ENCODE assay signal across 10 mouse cellular contexts in the genomic region with DNA sequence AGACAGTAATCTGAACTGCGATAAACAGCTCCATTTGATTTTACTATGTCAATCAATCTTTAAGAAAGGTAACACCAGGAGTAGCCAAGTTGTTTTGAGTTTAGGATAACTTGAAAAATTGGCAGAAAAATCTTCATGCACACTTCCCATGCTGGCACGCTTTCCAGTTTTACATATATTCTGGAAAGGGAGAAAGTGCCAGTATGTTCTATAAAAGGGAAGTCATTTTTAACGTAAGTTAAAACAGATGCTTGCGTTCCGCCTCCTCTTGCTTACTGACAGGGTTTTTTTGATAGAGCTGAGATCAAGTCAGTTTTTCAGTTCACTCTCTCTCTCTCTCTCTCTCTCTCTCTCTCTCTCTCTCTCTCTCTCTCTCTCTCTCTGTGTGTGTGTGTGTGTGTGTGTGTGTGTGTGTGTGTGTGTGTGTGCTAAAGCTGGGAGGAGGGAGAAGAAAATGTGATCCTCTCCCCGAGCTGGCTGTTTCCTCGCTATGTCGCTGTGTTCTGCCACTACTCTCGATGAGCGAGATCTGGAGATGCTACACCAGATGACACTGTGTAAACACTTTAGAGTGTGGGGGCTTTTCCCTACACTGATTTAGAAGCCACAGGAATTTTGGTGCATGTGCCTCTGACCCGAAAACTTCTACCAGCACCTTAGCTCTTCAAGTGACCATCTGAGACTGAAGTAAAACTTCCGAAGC.
DNase-seq lines count a peak whose midpoint lies in the region; ATAC-seq and TF ChIP-seq lines count a peak whose summit lies in the region.
"Had no signal": no experiment of that assay in that cellular context is flagged by ENCODE, and none has a peak within 500 bp of the region (broad histone marks: within the 10 kb centered on the region; RNA-seq: fewer than 3 reads in every experiment).

No protein-coding gene starts in this region.

- H3K9ac ChIP-seq in intestine, embryonic 14.5 days (ENCODE audit: low read length) = no peak overlapping the region
- no peak overlapping the region for H3K9ac ChIP-seq in intestine, postnatal 0 days (ENCODE audit: low read depth, low read length)
- 0 out of 2 replicates have a peak overlapping the region, but pooled peaks have one; percentile 30 for H3K9ac ChIP-seq in embryonic facial prominence, embryonic 14.5 days (ENCODE audit: low read depth, low read length)
- H3K9ac ChIP-seq: liver, postnatal 0 days had no signal

- DNase-seq in intestine, embryonic 14.5 days (ENCODE audit: low spot score) = no peak
- peak; percentile 49 for DNase-seq in brain, embryonic 14.5 days (ENCODE audit: low read depth)
- DNase-seq in embryonic facial prominence, embryonic 14.5 days (ENCODE audit: low spot score) = peak; percentile 88
- peak; percentile 19 for DNase-seq in right cerebral cortex, adult 18-20 months
- DNase-seq in neural tube, embryonic 10.5 days (ENCODE audit: extremely low spot score, low spot score) = no peak
- DNase-seq: adrenal gland, postnatal 14 days; liver, postnatal 0 days had no signal

- WGBS in intestine, embryonic 14.5 days = 28% methylated on average over 12 of the region's 12 CpGs
- 44% methylated on average over 12 of the region's 12 CpGs for WGBS in intestine, postnatal 0 days
- 25% methylated on average over 12 of the region's 12 CpGs for WGBS in embryonic facial prominence, embryonic 14.5 days

- H3K4me3 ChIP-seq in intestine, embryonic 14.5 days (ENCODE audit: low read depth, low read length) = no peak overlapping the region
- H3K4me3 ChIP-seq in intestine, postnatal 0 days (ENCODE audit: low read depth, low read length) = no peak overlapping the region
- H3K4me3 ChIP-seq in embryonic facial prominence, embryonic 14.5 days (ENCODE audit: low read depth, low read length) = peak overlapping the region; percentile 26

- H3K27ac ChIP-seq in intestine, embryonic 14.5 days (ENCODE audit: low read depth) = no peak overlapping the region
- no peak overlapping the region for H3K27ac ChIP-seq in intestine, postnatal 0 days (ENCODE audit: low read depth, low read length)
- peak overlapping the region; percentile 68 for H3K27ac ChIP-seq in embryonic facial prominence, embryonic 14.5 days (replicated peaks; ENCODE audit: low read depth, low read length)

- no peaks in the 10 kb centered on the region for H3K27me3 ChIP-seq in intestine, embryonic 14.5 days (replicated peaks; ENCODE audit: control insufficient read depth, insufficient read depth, low read length)
- no peaks in the 10 kb centered on the region for H3K27me3 ChIP-seq in intestine, postnatal 0 days (replicated peaks; ENCODE audit: control insufficient read depth, insufficient read depth, low read length)
- no peaks in the 10 kb centered on the region for H3K27me3 ChIP-seq in embryonic facial prominence, embryonic 14.5 days (replicated peaks; ENCODE audit: control insufficient read depth, insufficient read depth, low read length)

- peak overlapping the region; percentile 44 for H3K4me2 ChIP-seq in intestine, embryonic 14.5 days (ENCODE audit: low read length)
- H3K4me2 ChIP-seq in intestine, postnatal 0 days (replicated peaks; ENCODE audit: low read depth) = no peak overlapping the region
- peak overlapping the region; percentile 53 for H3K4me2 ChIP-seq in embryonic facial prominence, embryonic 14.5 days (ENCODE audit: low read depth, low read length)

- no peaks in the 10 kb centered on the region for H3K36me3 ChIP-seq in intestine, embryonic 14.5 days (ENCODE audit: control insufficient read depth, insufficient read depth, low read length)
- H3K36me3 ChIP-seq in intestine, postnatal 0 days (ENCODE audit: control insufficient read depth, insufficient read depth) = no peaks in the 10 kb centered on the region
- H3K36me3 ChIP-seq in embryonic facial prominence, embryonic 14.5 days (ENCODE audit: control insufficient read depth, insufficient read depth, low read length) = no peaks in the 10 kb centered on the region
- H3K36me3 ChIP-seq: G1E had no signal

- TF ChIP-seq CTCF in intestine, postnatal 0 days (IDR thresholded peaks at IDR 0.05; ENCODE audit: low read depth) = no peak
- TF ChIP-seq CTCF in brain, embryonic 14.5 days (IDR thresholded peaks at IDR 0.05; ENCODE audit: borderline replicate concordance, extremely low read depth, insufficient read depth, insufficient read length) = no peak

- no peaks in the 10 kb centered on the region for H3K4me1 ChIP-seq in intestine, embryonic 14.5 days (replicated peaks; ENCODE audit: control insufficient read depth, insufficient read depth, low read length)
- H3K4me1 ChIP-seq in intestine, postnatal 0 days (replicated peaks; ENCODE audit: control insufficient read depth, insufficient read depth, low read length) = no peaks in the 10 kb centered on the region
- no peaks in the 10 kb centered on the region; the same call in 1 of the 2 replicates for H3K4me1 ChIP-seq in embryonic facial prominence, embryonic 14.5 days (ENCODE audit: control insufficient read depth, insufficient read depth, low read length)

- no peaks in the 10 kb centered on the region for H3K9me3 ChIP-seq in intestine, embryonic 14.5 days (ENCODE audit: control insufficient read depth, low read length)
- H3K9me3 ChIP-seq in intestine, postnatal 0 days (ENCODE audit: control insufficient read depth) = no peaks in the 10 kb centered on the region
- no peaks in the 10 kb centered on the region for H3K9me3 ChIP-seq in embryonic facial prominence, embryonic 14.5 days (ENCODE audit: control insufficient read depth, low read length)
- H3K9me3 ChIP-seq: G1E had no signal

- no peak for ATAC-seq in intestine, embryonic 14.5 days (replicated peaks; ENCODE audit: low FRiP score, low TSS enrichment, low read depth)
- no peak for ATAC-seq in intestine, postnatal 0 days
- ATAC-seq in embryonic facial prominence, embryonic 14.5 days (ENCODE audit: low read depth) = 0 out of 2 replicates have a peak, but pooled peaks have one; percentile 44
- ATAC-seq in erythroid progenitor cell, adult 5-6 weeks (replicated peaks; ENCODE audit: low FRiP score, poor library complexity, severe bottlenecking) = no peak
- ATAC-seq: liver, postnatal 0 days had no signal

- no peak for TF ChIP-seq POLR2A in brain, embryonic 14.5 days (IDR thresholded peaks at IDR 0.05; ENCODE audit: borderline replicate concordance, extremely low read depth, insufficient read depth, insufficient read length, poor library complexity, severe bottlenecking)

Comparison
In these comparisons a context has a peak if more than half of its experiments do, and no peak if none do; other contexts are left out.
1. DNase-seq: peak in brain, embryonic 14.5 days (single experiment), embryonic facial prominence, embryonic 14.5 days (single experiment) and right cerebral cortex, adult 18-20 months (single experiment); none in intestine, embryonic 14.5 days (single experiment) and neural tube, embryonic 10.5 days (single experiment).